Mouse (Mus musculus): ENCODE results near the gene Alppl2.

The Alppl2 gene

GRCm38 (mm10) chr1:87089828-87090227 lies at the start of gene Alppl2:
TSS of gene Alppl2 (minus strand) at chr1:87089928.
- DNase-seq, result no peak

DNA sequence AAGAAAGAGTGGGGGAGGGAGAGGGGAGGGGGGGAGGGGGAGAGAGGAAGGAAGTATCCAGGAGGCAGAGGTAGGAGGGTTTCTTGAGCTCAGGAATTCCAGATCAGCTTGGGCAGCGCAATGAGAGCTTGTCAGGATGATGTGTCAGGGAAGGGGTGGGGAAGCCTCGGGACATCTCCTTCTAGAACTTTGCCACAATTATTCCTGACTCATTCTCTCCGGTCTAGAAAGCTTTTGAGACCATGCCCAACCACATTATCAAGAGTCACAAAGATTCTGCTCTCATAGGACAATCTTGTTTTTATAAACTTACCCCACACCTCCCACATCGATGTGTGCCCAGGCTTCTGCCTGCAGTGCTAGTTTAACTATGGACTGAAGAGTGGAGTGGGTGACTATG lies 42.1 kb upstream of the Alppl2 start:
- DNase-seq, result no peak

- DNase-seq, result no peak
Observed at GRCm38 (mm10) chr1:87127206-87128030, 37.7 kb upstream of the Alppl2 start.

- peak; percentile 70 for DNase-seq
Observed at GRCm38 (mm10) chr1:87124673-87125072, 34.9 kb upstream of the Alppl2 start, which contains the start of gene Akp3. TSS of gene Akp3 (plus strand) at chr1:87124973.

GRCm38 (mm10) chr1:87114784-87115183 lies 25.1 kb upstream of the Alppl2 start:
- DNase-seq, result no peak

DNA sequence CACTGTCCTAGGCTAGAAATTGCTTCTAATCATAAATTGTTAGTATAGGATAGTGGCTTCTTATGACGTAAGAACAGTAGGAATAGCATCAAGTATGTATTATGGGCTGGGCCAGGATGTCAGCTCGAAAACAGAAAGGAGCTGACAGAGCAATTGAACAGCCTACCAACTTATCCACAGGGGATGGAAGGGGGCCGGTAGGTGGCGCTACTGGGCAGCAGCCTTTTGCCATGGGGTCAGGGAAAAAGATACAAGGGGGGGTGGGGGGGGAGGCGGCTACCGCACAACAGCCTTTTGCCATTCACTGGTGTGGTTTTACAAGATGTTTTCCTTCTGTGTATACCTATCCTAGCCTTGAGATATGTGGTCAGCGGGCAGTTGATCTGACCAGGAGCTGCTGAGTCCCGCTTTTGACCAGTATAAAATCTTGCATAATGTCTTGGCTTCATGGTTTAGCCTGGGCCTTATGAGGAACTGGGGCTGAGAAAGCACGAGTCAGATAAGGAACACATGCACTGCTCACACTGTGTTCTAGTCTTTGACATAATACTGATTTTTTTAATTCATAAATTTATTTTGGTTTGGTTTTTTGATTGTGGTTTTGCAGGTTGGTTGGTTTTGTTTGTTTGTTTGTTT lies 22.1 kb upstream of the Alppl2 start:
- DNase-seq, result peak; percentile 88

DNA sequence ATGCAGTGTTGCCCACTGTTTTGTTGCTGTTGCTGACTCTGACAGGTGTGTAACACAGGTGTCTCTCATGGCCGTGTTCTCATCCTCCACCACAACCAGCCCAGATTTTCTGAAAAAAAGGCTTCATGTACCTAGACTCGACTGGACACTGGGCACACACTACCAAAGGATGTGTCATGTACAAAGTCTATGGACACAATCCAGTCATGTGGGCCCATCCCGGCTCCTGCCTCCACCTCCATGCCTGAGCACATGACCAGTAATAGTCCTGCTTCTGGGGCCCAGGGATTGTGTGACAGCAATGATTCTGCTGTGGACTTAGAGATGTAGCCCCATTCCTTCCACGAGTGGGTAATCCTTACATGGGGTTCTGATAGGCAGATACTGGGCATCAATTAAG lies 18.8 kb upstream of the Alppl2 start:
- no peak for DNase-seq

- no peak for DNase-seq
Observed at GRCm38 (mm10) chr1:87106536-87106935, 16.8 kb upstream of the Alppl2 start.

GRCm38 (mm10) chr1:87103936-87104335 lies 14.2 kb upstream of the Alppl2 start:
- DNase-seq, result no peak

- DNase-seq, result no peak
Observed at GRCm38 (mm10) chr1:87102114-87102513, 12.4 kb upstream of the Alppl2 start.

DNA sequence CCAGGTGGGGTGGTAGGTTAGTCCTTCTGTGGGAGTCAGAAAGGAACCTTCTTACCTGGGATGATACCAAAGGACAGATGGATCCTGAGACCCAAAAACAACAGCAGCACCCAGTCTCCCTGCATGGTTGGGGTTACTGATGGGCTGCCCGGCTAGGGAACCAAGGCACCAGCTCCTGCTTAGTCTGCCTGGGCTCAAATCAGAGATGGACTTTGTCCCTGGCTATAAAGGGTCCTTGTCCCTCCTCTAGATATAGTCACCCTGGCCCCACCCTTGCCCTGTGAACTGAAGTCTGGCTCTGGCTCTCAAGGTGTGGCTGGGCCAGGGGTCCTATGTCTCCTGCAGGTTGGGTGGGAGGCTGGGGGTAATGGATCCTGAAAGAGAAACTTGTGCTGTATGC lies 11.7 kb upstream of the Alppl2 start, which contains the start of gene Alpi:
Gene Alpi, minus strand, starts transcription at position 196 of the 400 bp plus-strand sequence.
- peak; percentile 73 for DNase-seq

DNA sequence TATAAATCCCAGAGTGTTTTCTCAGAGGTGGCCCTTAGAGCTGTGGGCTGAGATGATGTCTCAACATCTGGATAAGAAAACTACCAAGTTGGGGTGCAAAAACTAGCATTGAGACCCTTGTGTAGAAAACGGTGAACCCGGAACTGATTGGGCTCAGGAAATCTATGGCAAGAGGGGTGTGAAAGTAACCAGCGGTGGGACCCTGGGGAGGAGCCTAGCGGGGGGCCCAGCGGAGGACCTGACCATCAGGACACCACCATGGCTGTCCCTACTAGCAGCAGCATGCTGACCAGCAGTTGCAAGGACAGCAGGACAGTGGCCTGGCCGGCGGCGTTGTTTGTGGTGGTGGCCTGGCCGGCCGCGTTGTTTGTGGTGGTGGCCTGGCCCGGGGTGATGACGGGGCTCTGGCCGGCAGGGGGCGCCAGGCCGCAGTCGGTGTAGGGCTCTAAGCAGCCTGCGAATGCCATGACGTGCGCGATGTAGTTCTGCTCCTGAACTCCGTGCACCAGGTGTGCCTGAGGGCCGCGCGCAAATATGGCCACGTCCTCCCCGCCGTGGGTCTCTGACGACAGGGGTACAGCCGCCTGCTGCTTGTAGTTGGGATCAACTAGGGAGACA lies 8.7 kb upstream of the Alppl2 start:
- peak; percentile 89 for DNase-seq

- peak; percentile 85 for DNase-seq
Observed at GRCm38 (mm10) chr1:87095642-87096041, 5.9 kb upstream of the Alppl2 start.

- peak; percentile 78 for DNase-seq
Observed at GRCm38 (mm10) chr1:87089251-87089650, 477 bp downstream of the Alppl2 start.

DNA sequence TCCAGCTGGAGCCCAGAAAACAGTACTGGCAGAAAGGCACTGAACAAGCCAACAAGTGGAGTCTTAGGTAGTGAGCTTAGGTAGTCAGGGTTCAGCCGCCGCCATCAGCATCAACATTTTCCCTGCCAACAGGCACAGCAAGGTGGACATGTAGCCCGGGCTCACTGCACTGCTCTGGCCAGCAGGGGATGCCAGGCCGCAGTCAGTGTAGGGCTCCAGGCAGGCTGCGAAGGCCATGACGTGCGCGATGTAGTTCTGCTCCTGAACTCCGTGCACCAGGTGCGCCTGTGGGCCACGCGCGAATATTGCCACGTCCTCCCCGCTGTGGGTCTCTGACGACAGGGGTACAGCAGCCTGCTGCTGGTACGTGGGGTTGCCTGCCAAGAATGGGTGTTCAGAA lies 2.8 kb downstream of the Alppl2 start:
- no peak for DNase-seq

- peak; percentile 86 for DNase-seq
Observed at GRCm38 (mm10) chr1:87086196-87086595, 3.5 kb downstream of the Alppl2 start.

DNA sequence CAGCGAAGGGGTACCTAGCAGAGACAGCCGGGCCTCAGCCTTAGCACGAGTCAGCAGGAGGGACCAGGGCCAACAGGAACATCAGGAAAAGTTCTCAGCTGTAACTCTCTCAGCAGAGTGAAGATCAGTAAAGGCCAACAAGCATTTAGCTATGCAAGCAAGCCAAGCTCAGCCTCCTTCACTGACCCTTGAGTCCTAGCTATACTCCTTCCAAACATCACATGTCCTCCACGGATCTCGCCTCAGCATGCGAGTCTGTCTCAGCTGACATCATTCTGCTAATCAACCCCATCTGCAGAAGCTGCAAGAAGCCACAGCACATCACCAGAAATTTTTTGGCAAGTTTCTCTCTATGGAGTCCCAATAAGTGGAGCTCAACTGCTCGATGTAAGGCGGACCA lies 16.0 kb downstream of the Alppl2 start:
- DNase-seq, result no peak

DNA sequence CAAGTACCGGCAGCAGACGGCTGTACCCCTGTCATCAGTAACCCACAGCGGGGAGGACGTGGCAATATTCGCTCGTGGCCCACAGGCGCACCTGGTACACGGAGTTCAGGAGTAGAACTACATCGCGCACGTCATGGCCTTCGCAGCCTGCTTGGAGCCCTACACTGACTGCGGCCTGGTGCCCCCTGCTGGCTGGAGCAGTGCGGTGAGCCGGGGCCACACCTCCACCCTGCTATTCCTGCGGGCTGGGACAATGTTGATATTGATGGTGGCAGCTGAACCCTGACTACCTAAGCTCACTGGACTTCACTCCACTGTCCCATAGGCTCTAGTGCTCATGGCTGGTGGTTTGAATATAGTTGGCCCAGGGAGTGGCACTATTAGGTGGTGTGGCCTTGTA lies 19.0 kb downstream of the Alppl2 start:
- DNase-seq, result no peak

GRCm38 (mm10) chr1:87060913-87061312 lies 28.8 kb downstream of the Alppl2 start:
- no peak for DNase-seq

GRCm38 (mm10) chr1:87059042-87059665 lies 30.6 kb downstream of the Alppl2 start:
- no peak for DNase-seq

GRCm38 (mm10) chr1:87057075-87057474 lies 32.7 kb downstream of the Alppl2 start:
- DNase-seq, result no peak

DNA sequence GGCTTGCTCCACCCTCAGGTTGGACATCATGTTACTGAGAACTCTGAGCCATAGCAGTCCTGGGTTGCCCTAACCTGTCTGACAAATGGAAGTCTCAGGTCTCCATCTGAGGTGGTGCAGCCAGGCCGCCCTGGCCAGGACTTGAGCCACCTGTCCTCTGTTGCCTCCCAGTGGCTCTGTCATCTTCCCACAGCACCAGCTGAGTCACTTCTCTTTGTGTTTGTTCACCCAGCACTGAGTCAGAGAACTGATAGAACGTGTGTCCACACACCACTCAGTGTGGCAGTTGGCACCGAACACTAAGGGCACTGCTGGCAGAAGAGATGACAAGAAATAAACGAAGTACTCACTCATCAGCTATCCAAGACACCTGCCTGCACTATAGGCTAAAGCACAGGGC lies 38.4 kb downstream of the Alppl2 start:
- no peak for DNase-seq

DNA sequence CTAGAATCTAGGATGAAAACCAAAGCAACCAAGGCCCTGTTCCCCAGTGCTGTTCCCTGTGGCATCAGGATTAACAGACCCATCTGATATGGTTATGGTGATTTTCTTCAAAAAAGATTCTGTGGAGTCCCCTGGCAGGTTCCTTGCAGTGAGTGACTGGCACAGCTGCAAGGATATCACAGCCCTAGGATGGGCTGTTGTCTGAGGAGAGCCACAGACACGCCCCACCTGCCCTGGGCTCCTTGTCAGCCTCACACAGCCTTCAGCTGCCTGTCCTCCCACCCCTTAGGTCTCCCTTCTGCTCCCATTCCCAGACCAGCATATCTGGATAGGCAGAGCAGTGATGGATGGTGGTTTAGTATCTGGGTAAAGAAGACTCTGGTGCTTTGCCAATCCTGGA lies 39.0 kb downstream of the Alppl2 start:
- no peak for DNase-seq
